Mouse (Mus musculus) liver, embryonic 14.5 days (tissue): ENCODE data around the gene Lamb3. TPM values are rescaled to one million over a fixed set of nuclear protein-coding genes. Genes with fewer than 3 reads are reported as not detected.

Experiments used
- ATAC-seq: fragments of 200-750 bp; cut with Nextera tagmentation; 2 replicates; pipeline ENCODE4 v1.8.0; 2017; ENCODE audit warnings: moderate number of reproducible peaks, mild to moderate bottlenecking, moderate library complexity; ENCODE audit not compliant: insufficient read depth
- DNase-seq, 3 experiments: peaks; one replicate each; pipeline ENCODE4 v3.0.0-alpha.2; 2012 to 2013; ENCODE audit warnings: low read depth in 3 of 3, low spot score in 3 of 3
- H3K27ac ChIP-seq: fragments of 300-500 bp; sonication (generic); 2 replicates; pipeline ENCODE4 v1.5.1; 2014; ENCODE audit warnings: moderate library complexity, mild to moderate bottlenecking, control low read depth, inconsistent platforms
- H3K27me3 ChIP-seq: fragments of 300-500 bp; sonication (generic); 2 replicates; pipeline ENCODE4 v1.6.1; 2014; ENCODE audit warnings: mild to moderate bottlenecking, low read length, moderate library complexity; ENCODE audit not compliant: control insufficient read depth, insufficient read depth
- H3K36me3 ChIP-seq: fragments of 300-500 bp; sonication (generic); replicated peaks from 2 replicates; pipeline ENCODE4 v1.6.1; 2014; ENCODE audit warnings: low read depth; ENCODE audit not compliant: control insufficient read depth, insufficient read depth
- H3K4me1 ChIP-seq, 2 experiments: fragments of 200-500 bp in 1 of 2; fragments of 300-500 bp in 1 of 2; sonication (generic) in 1 of 2; replicated peaks; 2 replicates each; pipeline ENCODE4 v1.6.1; 2012 to 2014; ENCODE audit warnings: antibody characterized with exemption in 1 of 2, inconsistent platforms in 1 of 2, low read length in 1 of 2; ENCODE audit not compliant: control insufficient read depth in 2 of 2, insufficient read depth in 2 of 2
- H3K4me2 ChIP-seq: fragments of 300-500 bp; sonication (generic); 2 replicates; pipeline ENCODE4 v1.6.1; 2014; ENCODE audit warnings: low read depth, mild to moderate bottlenecking, control low read depth, moderate library complexity
- H3K4me3 ChIP-seq, 2 experiments: fragments of 200-500 bp in 1 of 2; fragments of 300-500 bp in 1 of 2; sonication (generic) in 1 of 2; 2 replicates each; pipeline ENCODE4 v1.5.1; 2012 to 2014; ENCODE audit warnings: low read depth in 2 of 2, low read length in 2 of 2, mild to moderate bottlenecking in 2 of 2, control low read depth in 1 of 2, inconsistent platforms in 1 of 2, moderate library complexity in 1 of 2; ENCODE audit not compliant: insufficient read depth in 1 of 2
- H3K9ac ChIP-seq: fragments of 300-500 bp; sonication (generic); replicated peaks from 2 replicates; pipeline ENCODE4 v1.6.1; 2014; ENCODE audit warnings: mild to moderate bottlenecking, control low read depth, moderate library complexity
- H3K9me3 ChIP-seq: fragments of 300-500 bp; sonication (generic); 2 replicates; pipeline ENCODE4 v1.6.1; 2016; ENCODE audit warnings: low read length, mixed read lengths; ENCODE audit not compliant: control insufficient read depth
- CTCF ChIP-seq: IDR thresholded peaks from 2 replicates; pipeline ENCODE4 v1.5.1; 2016; ENCODE audit warnings: antibody characterized with exemption, low read depth, control low read depth
- EP300 ChIP-seq: IDR thresholded peaks from 2 replicates; pipeline ENCODE4 v1.6.1; 2016; ENCODE audit warnings: antibody characterized with exemption, low read depth
- WGBS: fragments of 180-500 bp; shearing (Covaris S2); extraction: QIAGEN DNeasy Blood & Tissue Kit; methylation state at CpG from one replicate; pipeline ENCODE4 v1.1.7; 2014; ENCODE audit not compliant: insufficient replicate concordance; 5-methylcytosine and 5-hydroxymethylcytosine counted together
- polyA plus RNA-seq, 2 experiments: library from polyadenylated mRNA; depleted of rRNA in 1 of 2; stranded (reverse) in 1 of 2; unstranded in 1 of 2; fragments of >200 nt; fragmentation: Nextera tagmentation in 1 of 2; extraction: Ambion mirVana in 1 of 2; gene quantifications; 2 replicates each; pipeline versions ENCODE4 v1.2.1 to v1.2.3; 2012 to 2014

The Lamb3 gene
- polyA plus RNA-seq, 2 experiments = 0.17 to 0.28 TPM

GRCm38 (mm10) chr1:193333776-193334175 lies 126.3 kb downstream of the Lamb3 start:
- no peak for TF ChIP-seq CTCF
- no peak for TF ChIP-seq EP300
- Histone ChIP-seq H3K4me2 (no peak overlapping the region), H3K9me3 (no peaks in the 10 kb centered on the region), H3K9ac (no peak overlapping the region), H3K36me3 (no peaks in the 10 kb centered on the region), H3K4me3 (no peak overlapping the region), H3K4me1 (no peaks in the 10 kb centered on the region), H3K27me3 (no peaks in the 10 kb centered on the region), H3K27ac (no peak overlapping the region)
- no peak for ATAC-seq
- DNase-seq = no peak
- WGBS = 62% methylated on average over 3 of the region's 3 CpGs

DNA sequence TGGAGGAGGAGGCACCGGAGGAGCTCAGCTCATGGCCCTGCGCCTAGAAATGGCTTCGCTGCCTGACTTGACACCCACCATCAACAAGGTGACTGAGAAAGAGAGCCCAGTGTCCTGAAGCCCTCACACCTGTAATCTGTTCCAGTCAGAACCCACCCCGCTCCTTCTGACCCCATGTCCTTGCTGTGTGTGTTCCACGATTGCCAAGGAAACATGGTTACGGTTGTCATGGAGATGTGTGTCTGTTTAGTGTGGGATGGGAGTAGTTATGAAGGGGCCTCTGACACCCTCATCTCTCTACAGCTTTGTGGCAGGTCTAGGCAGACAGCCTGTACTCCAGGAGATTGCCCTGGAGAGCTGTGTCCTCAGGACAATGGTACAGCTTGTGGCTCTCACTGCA lies 127.0 kb downstream of the Lamb3 start:
- Histone ChIP-seq H3K9ac (no peak overlapping the region), H3K27ac (no peak overlapping the region), H3K4me2 (no peak overlapping the region), H3K36me3 (no peaks in the 10 kb centered on the region), H3K27me3 (no peaks in the 10 kb centered on the region), H3K4me3 (no peak overlapping the region), H3K9me3 (no peaks in the 10 kb centered on the region), H3K4me1 (no peaks in the 10 kb centered on the region)
- TF ChIP-seq CTCF (no peak), EP300 (no peak)
- DNase-seq (no peak), ATAC-seq (no peak)
- 73% methylated on average over 6 of the region's 6 CpGs for WGBS

GRCm38 (mm10) chr1:193336122-193337017 lies 128.9 kb downstream of the Lamb3 start:
- TF ChIP-seq EP300 (no peak), CTCF (no peak)

DNA sequence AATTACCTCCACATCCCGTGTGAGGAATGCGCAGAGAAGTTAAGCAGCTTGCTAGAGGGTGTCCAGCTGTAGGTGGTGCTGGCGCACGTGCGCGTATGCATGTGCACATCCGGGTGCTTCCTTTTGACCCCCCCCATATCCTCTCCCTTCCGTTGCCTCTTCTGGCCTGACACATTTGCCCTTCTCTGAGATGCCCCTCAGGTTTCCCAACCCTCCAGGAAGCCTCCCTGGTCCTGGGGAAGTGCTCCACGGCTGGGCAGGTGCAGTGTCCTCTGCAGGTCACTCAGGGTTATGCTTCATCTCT lies 129.5 kb downstream of the Lamb3 start:
- 69% methylated on average over 9 of the region's 9 CpGs for WGBS
- H3K27ac ChIP-seq = no peak overlapping the region

More at GRCm38 (mm10) chr1:193336122-193337017, 128.9 kb downstream of the Lamb3 start:
- Histone ChIP-seq H3K36me3 (no peaks in the 10 kb centered on the region), H3K4me1 (no peaks in the 10 kb centered on the region), H3K9ac (no peak overlapping the region), H3K4me2 (no peak overlapping the region), H3K9me3 (no peaks in the 10 kb centered on the region), H3K27ac (no peak overlapping the region), H3K27me3 (no peaks in the 10 kb centered on the region), H3K4me3 (no peak overlapping the region)
- DNase-seq = no peak
- 54% methylated on average over 7 of the region's 7 CpGs for WGBS
- no peak for ATAC-seq

GRCm38 (mm10) chr1:193337787-193338310 lies 130.3 kb downstream of the Lamb3 start:
- no peaks in the 10 kb centered on the region for H3K36me3 ChIP-seq
- no peak overlapping the region for H3K4me3 ChIP-seq
- ATAC-seq (no peak), DNase-seq (no peak)
- no peak overlapping the region for H3K9ac ChIP-seq
- no peaks in the 10 kb centered on the region for H3K27me3 ChIP-seq
- H3K4me2 ChIP-seq = no peak overlapping the region
- H3K27ac ChIP-seq = no peak overlapping the region
- no peaks in the 10 kb centered on the region for H3K4me1 ChIP-seq
- TF ChIP-seq CTCF = no peak
- no peak for TF ChIP-seq EP300
- 37% methylated on average over 4 of the region's 4 CpGs for WGBS
- no peaks in the 10 kb centered on the region for H3K9me3 ChIP-seq

More for the DNA sequence above, 129.5 kb downstream of the Lamb3 start:
- Histone ChIP-seq H3K4me3 (no peak overlapping the region), H3K9me3 (no peaks in the 10 kb centered on the region), H3K27me3 (no peaks in the 10 kb centered on the region), H3K4me1 (no peaks in the 10 kb centered on the region), H3K9ac (no peak overlapping the region), H3K36me3 (no peaks in the 10 kb centered on the region), H3K4me2 (no peak overlapping the region)
- ATAC-seq = no peak; the same call in 1 of the 2 replicates
- no peak for DNase-seq
- TF ChIP-seq EP300 = no peak
- no peak for TF ChIP-seq CTCF
